Mouse (Mus musculus) limb, embryonic 11.5 days (tissue): ENCODE measurements at regions not wholly inside any gene's neighbourhood (a gene's known extent, or its start where the extent isn't known, plus 50 kb on each side); places are given as distances from the start of the nearest gene placed in this dataset.
A peak's percentile ranks its signal among the peaks of the same experiment; 100 is the strongest.

Source experiments
- ATAC-seq: fragments of 200-750 bp; cut with Nextera tagmentation; 2 replicates; pipeline ENCODE4 v1.8.0; 2017; ENCODE audit warnings: low read depth; ENCODE audit not compliant: insufficient number of reproducible peaks, low FRiP score, low TSS enrichment
- DNase-seq: peaks from one replicate; pipeline ENCODE4 v3.0.0-alpha.2; 2015; ENCODE audit warnings: low spot score
- H3K27ac ChIP-seq: fragments of 300-500 bp; sonication (generic); replicated peaks from 2 replicates; pipeline ENCODE4 v1.5.1; 2014; ENCODE audit warnings: low read depth, mild to moderate bottlenecking, low read length
- H3K27me3 ChIP-seq: fragments of 300-500 bp; sonication (generic); 2 replicates; pipeline ENCODE4 v1.6.1; 2014; ENCODE audit warnings: mild to moderate bottlenecking, low read length, mixed read lengths; ENCODE audit not compliant: control insufficient read depth, insufficient read depth
- H3K36me3 ChIP-seq: fragments of 300-500 bp; sonication (generic); 2 replicates; pipeline ENCODE4 v1.6.1; 2014; ENCODE audit warnings: mild to moderate bottlenecking, low read length, moderate library complexity, mixed read lengths; ENCODE audit not compliant: control insufficient read depth, insufficient read depth
- H3K4me1 ChIP-seq: fragments of 300-500 bp; sonication (generic); 2 replicates; pipeline ENCODE4 v1.6.1; 2014; ENCODE audit warnings: low read length, mixed read lengths; ENCODE audit not compliant: control insufficient read depth, insufficient read depth
- H3K4me2 ChIP-seq: fragments of 300-500 bp; sonication (generic); 2 replicates; pipeline ENCODE4 v1.6.1; 2014; ENCODE audit warnings: low read depth, mild to moderate bottlenecking, moderate library complexity; ENCODE audit not compliant: severe bottlenecking
- H3K4me3 ChIP-seq: fragments of 300-500 bp; sonication (generic); 2 replicates; pipeline ENCODE4 v1.5.1; 2014; ENCODE audit warnings: low read depth, low read length
- H3K9ac ChIP-seq: fragments of 300-500 bp; sonication (generic); 2 replicates; pipeline ENCODE4 v1.6.1; 2014; ENCODE audit warnings: mild to moderate bottlenecking, low read length
- H3K9me3 ChIP-seq: fragments of 300-500 bp; sonication (generic); 2 replicates; pipeline ENCODE4 v1.6.1; 2016; ENCODE audit warnings: low read length; ENCODE audit not compliant: control insufficient read depth
- WGBS: fragments of 180-500 bp; shearing (Covaris S2); extraction: QIAGEN DNeasy Blood & Tissue Kit; methylation state at CpG from one replicate; pipeline ENCODE4 v1.1.7; 2014; 5-methylcytosine and 5-hydroxymethylcytosine counted together

- H3K4me3 ChIP-seq: no peak overlapping the region
- no peak overlapping the region for H3K27ac ChIP-seq
- H3K4me1 ChIP-seq: peaks cover 8% of the 10 kb centered on the region
- ATAC-seq (no peak), DNase-seq (no peak)
- 19% methylated on average over 10 of the region's 10 CpGs for WGBS
- H3K4me2 ChIP-seq: peak overlapping the region; percentile 20; the same call in 1 of the 2 replicates
- no peaks in the 10 kb centered on the region for H3K9me3 ChIP-seq
- H3K9ac ChIP-seq: no peak overlapping the region
- no peaks in the 10 kb centered on the region for H3K36me3 ChIP-seq
- H3K27me3 ChIP-seq: no peaks in the 10 kb centered on the region
Observed at GRCm38 (mm10) chr11:112839721-112840494, 57.9 kb downstream of the Sox9 start.

- Histone ChIP-seq H3K4me2 (peak overlapping the region; percentile 20; the same call in 1 of the 2 replicates), H3K9me3 (no peaks in the 10 kb centered on the region), H3K27ac (no peak overlapping the region), H3K27me3 (no peaks in the 10 kb centered on the region), H3K9ac (no peak overlapping the region), H3K4me3 (no peak overlapping the region), H3K36me3 (no peaks in the 10 kb centered on the region), H3K4me1 (peaks cover 2% of the 10 kb centered on the region)
- no peak for ATAC-seq
- 10% methylated on average over 10 of the region's 10 CpGs for WGBS
- DNase-seq: no peak
Observed at GRCm38 (mm10) chr11:112840495-112840828, 58.4 kb downstream of the Sox9 start.

- no peak overlapping the region for H3K4me3 ChIP-seq
- DNase-seq: no peak
Observed at GRCm38 (mm10) chr11:112844258-112844901, 62.4 kb downstream of the Sox9 start.

GRCm38 (mm10) chr11:112847146-112847545 lies 65.1 kb downstream of the Sox9 start:
- Histone ChIP-seq H3K4me2 (no peak overlapping the region), H3K9me3 (no peaks in the 10 kb centered on the region), H3K4me3 (no peak overlapping the region), H3K36me3 (no peaks in the 10 kb centered on the region), H3K9ac (no peak overlapping the region), H3K27me3 (no peaks in the 10 kb centered on the region), H3K4me1 (no peaks in the 10 kb centered on the region), H3K27ac (no peak overlapping the region)
- WGBS: 87% methylated on average over 2 of the region's 2 CpGs
- DNase-seq (no peak), ATAC-seq (no peak)

More at GRCm38 (mm10) chr11:112844258-112844901, 62.4 kb downstream of the Sox9 start:
- H3K27me3 ChIP-seq: no peaks in the 10 kb centered on the region
- H3K9ac ChIP-seq: no peak overlapping the region
- H3K9me3 ChIP-seq: no peaks in the 10 kb centered on the region
- no peaks in the 10 kb centered on the region for H3K4me1 ChIP-seq
- no peaks in the 10 kb centered on the region for H3K36me3 ChIP-seq
- H3K27ac ChIP-seq: no peak overlapping the region
- WGBS: 78% methylated on average over 8 of the region's 8 CpGs
- H3K4me2 ChIP-seq: no peak overlapping the region
- no peak for ATAC-seq

- DNase-seq: no peak
- no peaks in the 10 kb centered on the region for H3K4me1 ChIP-seq
- H3K27me3 ChIP-seq: no peaks in the 10 kb centered on the region
- H3K36me3 ChIP-seq: no peaks in the 10 kb centered on the region
- no peak overlapping the region for H3K27ac ChIP-seq
- H3K9ac ChIP-seq: no peak overlapping the region
- H3K4me3 ChIP-seq: no peak overlapping the region
- H3K4me2 ChIP-seq: no peak overlapping the region
- 86% methylated on average over 3 of the region's 3 CpGs for WGBS
- H3K9me3 ChIP-seq: no peaks in the 10 kb centered on the region
- ATAC-seq: no peak
Observed at GRCm38 (mm10) chr11:112847851-112848250, 65.8 kb downstream of the Sox9 start.

GRCm38 (mm10) chr11:112849974-112850373 lies 68.0 kb downstream of the Sox9 start:
- Histone ChIP-seq H3K27ac (no peak overlapping the region), H3K9ac (no peak overlapping the region), H3K4me1 (no peaks in the 10 kb centered on the region), H3K4me2 (no peak overlapping the region), H3K27me3 (no peaks in the 10 kb centered on the region), H3K4me3 (no peak overlapping the region), H3K9me3 (no peaks in the 10 kb centered on the region), H3K36me3 (no peaks in the 10 kb centered on the region)
- WGBS: 78% methylated on average over 5 of the region's 5 CpGs
- no peak for DNase-seq
- ATAC-seq: no peak

- DNase-seq: no peak
- H3K27me3 ChIP-seq: no peaks in the 10 kb centered on the region
- 83% methylated on average over 13 of the region's 13 CpGs for WGBS
- H3K4me2 ChIP-seq: no peak overlapping the region
- H3K4me3 ChIP-seq: no peak overlapping the region
- H3K27ac ChIP-seq: no peak overlapping the region
- H3K9me3 ChIP-seq: no peaks in the 10 kb centered on the region
- H3K9ac ChIP-seq: no peak overlapping the region
- H3K4me1 ChIP-seq: no peaks in the 10 kb centered on the region
- no peaks in the 10 kb centered on the region for H3K36me3 ChIP-seq
- ATAC-seq: no peak
Observed at GRCm38 (mm10) chr11:112850532-112851272, 68.7 kb downstream of the Sox9 start.

GRCm38 (mm10) chr11:112851321-112851720 lies 69.3 kb downstream of the Sox9 start:
- no peak overlapping the region for H3K4me2 ChIP-seq
- DNase-seq (no peak), ATAC-seq (no peak)
- H3K27me3 ChIP-seq: no peaks in the 10 kb centered on the region
- H3K27ac ChIP-seq: no peak overlapping the region
- no peaks in the 10 kb centered on the region for H3K9me3 ChIP-seq
- H3K4me1 ChIP-seq: no peaks in the 10 kb centered on the region
- no peak overlapping the region for H3K9ac ChIP-seq
- no peak overlapping the region for H3K4me3 ChIP-seq
- 78% methylated on average over 9 of the region's 9 CpGs for WGBS
- H3K36me3 ChIP-seq: no peaks in the 10 kb centered on the region
